Mouse (Mus musculus) brain, embryonic 14.5 days (tissue): ENCODE measurements at regions not wholly inside any gene's neighbourhood (a gene's known extent, or its start where the extent isn't known, plus 50 kb on each side); places are given as distances from the start of the nearest gene placed in this dataset.
A peak's percentile ranks its signal among the peaks of the same experiment; 100 is the strongest.

Experiments
- DNase-seq: peaks from one replicate; pipeline ENCODE4 v3.0.0-alpha.2; 2011; ENCODE audit warnings: low read depth
- CTCF ChIP-seq: fragments of 200-500 bp; IDR thresholded peaks from 2 replicates; pipeline ENCODE4 v1.5.1; 2012; ENCODE audit warnings: inconsistent platforms, mild to moderate bottlenecking, moderate library complexity, borderline replicate concordance; ENCODE audit not compliant: insufficient read depth, insufficient read length; ENCODE audit errors: extremely low read depth
- POLR2A ChIP-seq: fragments of 200-500 bp; IDR thresholded peaks from 2 replicates; pipeline ENCODE4 v1.6.1; 2012; ENCODE audit warnings: mild to moderate bottlenecking, inconsistent platforms, borderline replicate concordance; ENCODE audit not compliant: poor library complexity, insufficient read depth, insufficient read length, severe bottlenecking; ENCODE audit errors: extremely low read depth

- no peak for TF ChIP-seq CTCF
- DNase-seq, result no peak
Measured at GRCm38 (mm10) chr3:40058719-40059420, 472.2 kb upstream of the Intu start.

DNA sequence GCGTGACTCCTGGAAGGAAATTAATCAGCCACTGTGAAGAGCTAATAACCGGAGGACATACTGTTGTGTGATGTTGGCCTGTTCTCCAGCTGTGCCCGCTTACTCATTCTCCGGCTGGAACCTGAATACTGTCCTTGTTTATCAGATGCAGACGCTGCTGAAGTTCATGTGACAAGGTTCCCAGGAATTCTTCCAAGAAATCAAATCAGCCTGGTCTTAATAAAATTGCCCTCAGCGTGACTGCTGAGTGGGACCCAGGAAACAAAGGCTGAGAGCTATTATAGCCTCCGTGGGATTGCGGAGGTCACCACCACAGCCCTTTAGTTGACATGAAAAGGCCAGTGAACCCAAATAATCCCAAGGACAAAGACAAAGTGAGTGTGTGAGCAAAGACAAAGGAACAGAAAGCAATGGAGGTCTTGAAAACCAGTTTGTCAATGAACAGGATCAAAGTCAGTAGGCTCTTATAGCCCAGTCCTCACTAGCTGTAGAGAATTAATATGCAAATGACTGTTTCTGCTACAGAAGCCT, 460.9 kb upstream of the Intu start:
- peak; percentile 94 for DNase-seq
- TF ChIP-seq POLR2A, result no peak
- no peak for TF ChIP-seq CTCF

GRCm38 (mm10) chr3:40076824-40077223, 454.3 kb upstream of the Intu start:
- TF ChIP-seq POLR2A (no peak), CTCF (no peak)
- peak; percentile 83 for DNase-seq

GRCm38 (mm10) chr3:40085116-40085515, 446.0 kb upstream of the Intu start:
- TF ChIP-seq POLR2A (no peak), CTCF (no peak)

GRCm38 (mm10) chr3:40091773-40092343, 439.2 kb upstream of the Intu start:
- TF ChIP-seq POLR2A (no peak), CTCF (no peak)
- peak; percentile 54 for DNase-seq

More at GRCm38 (mm10) chr3:40085116-40085515, 446.0 kb upstream of the Intu start:
- no peak for DNase-seq

- TF ChIP-seq POLR2A (no peak), CTCF (no peak)
- DNase-seq, result peak; percentile 87
Measured at GRCm38 (mm10) chr3:40092765-40093368, 438.2 kb upstream of the Intu start.

GRCm38 (mm10) chr3:40094040-40094439, 437.0 kb upstream of the Intu start:
- no peak for TF ChIP-seq CTCF
- no peak for TF ChIP-seq POLR2A
- peak; percentile 61 for DNase-seq

- DNase-seq, result no peak
- TF ChIP-seq CTCF (no peak), POLR2A (no peak)
Measured at GRCm38 (mm10) chr3:40094701-40095100, 436.4 kb upstream of the Intu start.

DNA sequence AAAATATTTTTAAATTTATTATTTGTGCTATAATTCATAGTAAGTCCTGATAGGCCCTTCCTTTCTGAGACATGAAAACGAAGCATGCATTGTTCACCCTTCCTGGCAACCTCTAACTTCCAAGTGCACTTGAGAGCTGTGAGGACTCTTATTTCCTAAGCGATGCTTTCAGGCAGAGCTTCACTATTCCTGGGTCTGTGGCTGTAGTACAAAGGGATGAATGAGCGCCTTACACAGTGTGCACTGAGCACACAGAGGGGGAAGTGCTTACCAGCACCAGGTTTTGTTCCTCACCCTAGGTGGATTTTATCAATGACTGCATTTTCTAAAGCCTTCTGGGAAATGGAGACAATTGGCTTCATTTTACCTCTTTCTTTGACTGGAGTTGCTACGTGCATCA, 428.4 kb upstream of the Intu start:
- peak; percentile 91 for DNase-seq
- TF ChIP-seq CTCF, result no peak
- TF ChIP-seq POLR2A, result no peak

- TF ChIP-seq CTCF, result no peak
- DNase-seq, result no peak
Measured at GRCm38 (mm10) chr3:40114811-40115210, 416.3 kb upstream of the Intu start.

GRCm38 (mm10) chr3:40118551-40118950, 412.5 kb upstream of the Intu start:
- DNase-seq, result peak; percentile 32
- TF ChIP-seq POLR2A, result no peak
- TF ChIP-seq CTCF, result no peak

- DNase-seq, result peak; percentile 81
- no peak for TF ChIP-seq CTCF
- TF ChIP-seq POLR2A, result no peak
Measured at GRCm38 (mm10) chr3:40119462-40119861, 411.6 kb upstream of the Intu start.
